Mouse (Mus musculus): ENCODE measurements at regions not wholly inside any gene's neighbourhood (a gene's known extent, or its start where the extent isn't known, plus 50 kb on each side); places are given as distances from the start of the nearest gene placed in this dataset.

- no peak for DNase-seq (ENCODE audit: low spot score in 2 of 2)
Observed at GRCm38 (mm10) chr13:55962254-55962866, 126.4 kb upstream of the Pitx1 start.

GRCm38 (mm10) chr13:55954346-55954745 is 118.4 kb upstream of the Pitx1 start:
- DNase-seq (ENCODE audit: low spot score in 2 of 2), result no peak

- DNase-seq (ENCODE audit: low spot score in 2 of 2), result no peak
Observed at GRCm38 (mm10) chr13:55953426-55953825, 117.4 kb upstream of the Pitx1 start.

GRCm38 (mm10) chr13:55950773-55951172 is 114.8 kb upstream of the Pitx1 start:
- DNase-seq (ENCODE audit: low spot score in 2 of 2), result no peak

GRCm38 (mm10) chr13:55948591-55948990 is 112.6 kb upstream of the Pitx1 start:
- no peak for DNase-seq (ENCODE audit: low spot score in 2 of 2)

GRCm38 (mm10) chr13:55948144-55948543 is 112.2 kb upstream of the Pitx1 start:
- DNase-seq (ENCODE audit: low spot score in 2 of 2), result no peak

- no peak for DNase-seq (ENCODE audit: low spot score in 2 of 2)
Observed at GRCm38 (mm10) chr13:55937417-55937816, 101.4 kb upstream of the Pitx1 start.

- DNase-seq (ENCODE audit: low spot score in 2 of 2), result no peak
Observed at GRCm38 (mm10) chr13:55937000-55937399, 101.0 kb upstream of the Pitx1 start.

GRCm38 (mm10) chr13:55930637-55931036 is 94.6 kb upstream of the Pitx1 start:
- DNase-seq (ENCODE audit: low spot score in 2 of 2), result no peak

GRCm38 (mm10) chr13:55929814-55930213 is 93.8 kb upstream of the Pitx1 start:
- DNase-seq (ENCODE audit: low spot score in 2 of 2), result no peak

- no peak for DNase-seq (ENCODE audit: low spot score in 2 of 2)
Observed at GRCm38 (mm10) chr13:55923505-55924136, 87.6 kb upstream of the Pitx1 start.

GRCm38 (mm10) chr13:55917316-55917715 is 81.3 kb upstream of the Pitx1 start:
- no peak for DNase-seq (ENCODE audit: low spot score in 2 of 2)

- no peak for DNase-seq (ENCODE audit: low spot score in 2 of 2)
Observed at GRCm38 (mm10) chr13:55912271-55912711, 76.3 kb upstream of the Pitx1 start.

GRCm38 (mm10) chr13:55909941-55910340 is 73.9 kb upstream of the Pitx1 start:
- DNase-seq (ENCODE audit: low spot score in 2 of 2), result no peak

GRCm38 (mm10) chr13:55904884-55905283 is 68.9 kb upstream of the Pitx1 start:
- DNase-seq (ENCODE audit: low spot score in 2 of 2), result no peak

GRCm38 (mm10) chr13:55902255-55902654 is 66.3 kb upstream of the Pitx1 start:
- DNase-seq (ENCODE audit: low spot score in 2 of 2), result no peak

- DNase-seq (ENCODE audit: low spot score in 2 of 2), result no peak
Observed at GRCm38 (mm10) chr13:55900190-55900526, 64.2 kb upstream of the Pitx1 start.

GRCm38 (mm10) chr13:55899501-55900189 is 63.7 kb upstream of the Pitx1 start:
- DNase-seq (ENCODE audit: low spot score in 2 of 2), result peak in 1 of 2 experiments; percentile 3

GRCm38 (mm10) chr13:55898999-55899398 is 63.0 kb upstream of the Pitx1 start:
- DNase-seq (ENCODE audit: low spot score in 2 of 2), result no peak

GRCm38 (mm10) chr13:55898257-55898950 is 62.4 kb upstream of the Pitx1 start:
- DNase-seq (ENCODE audit: low spot score in 2 of 2), result no peak

GRCm38 (mm10) chr13:55895505-55895904 is 59.5 kb upstream of the Pitx1 start:
- no peak for DNase-seq (ENCODE audit: low spot score in 2 of 2)
